Mouse (Mus musculus) heart, postnatal 0 days (tissue): ENCODE measurements around the gene Atxn1.

ENCODE experiments used
- CTCF ChIP-seq: IDR thresholded peaks from 2 replicates; pipeline ENCODE4 v1.5.1; 2016; ENCODE audit warnings: antibody characterized with exemption, control low read depth, low read depth
- EP300 ChIP-seq: IDR thresholded peaks from 2 replicates; pipeline ENCODE4 v1.6.1; 2016; ENCODE audit warnings: antibody characterized with exemption, low read depth

DNA sequence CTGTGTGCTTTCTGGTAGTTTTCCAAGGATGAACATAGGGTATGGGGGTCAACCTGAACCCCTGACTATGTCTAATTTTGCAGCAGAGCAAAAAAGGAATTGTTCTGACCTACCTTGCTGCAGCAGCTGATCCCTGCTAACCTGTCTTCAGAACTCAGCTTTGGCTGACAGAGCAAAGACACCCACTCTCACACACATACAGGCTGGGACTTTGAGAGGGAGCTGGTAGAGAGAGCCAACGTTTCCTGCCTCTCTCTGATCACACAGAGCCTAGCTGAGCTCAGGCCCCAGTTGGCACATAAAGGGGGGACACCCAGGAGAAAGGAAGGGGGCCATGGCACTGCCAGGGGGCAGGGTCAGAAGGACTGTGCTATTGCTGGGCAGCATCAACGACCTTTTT is 356.9 kb downstream of the Atxn1 start:
- TF ChIP-seq CTCF (no peak), EP300 (no peak)
